Mouse (Mus musculus): Measurements from ENCODE around the gene Nrbp1. TPM values are rescaled to one million over a fixed set of nuclear protein-coding genes. Genes with fewer than 3 reads are reported as not detected.
"Not testable (repeated sequence)": the region's sequence is repeated elsewhere in the genome, so short reads cannot be mapped to it uniquely, and the experiment has no call there.

The Nrbp1 gene
- total RNA-seq, 2 experiments from 2014 or later: 77.9 to 80.9 TPM

DNA sequence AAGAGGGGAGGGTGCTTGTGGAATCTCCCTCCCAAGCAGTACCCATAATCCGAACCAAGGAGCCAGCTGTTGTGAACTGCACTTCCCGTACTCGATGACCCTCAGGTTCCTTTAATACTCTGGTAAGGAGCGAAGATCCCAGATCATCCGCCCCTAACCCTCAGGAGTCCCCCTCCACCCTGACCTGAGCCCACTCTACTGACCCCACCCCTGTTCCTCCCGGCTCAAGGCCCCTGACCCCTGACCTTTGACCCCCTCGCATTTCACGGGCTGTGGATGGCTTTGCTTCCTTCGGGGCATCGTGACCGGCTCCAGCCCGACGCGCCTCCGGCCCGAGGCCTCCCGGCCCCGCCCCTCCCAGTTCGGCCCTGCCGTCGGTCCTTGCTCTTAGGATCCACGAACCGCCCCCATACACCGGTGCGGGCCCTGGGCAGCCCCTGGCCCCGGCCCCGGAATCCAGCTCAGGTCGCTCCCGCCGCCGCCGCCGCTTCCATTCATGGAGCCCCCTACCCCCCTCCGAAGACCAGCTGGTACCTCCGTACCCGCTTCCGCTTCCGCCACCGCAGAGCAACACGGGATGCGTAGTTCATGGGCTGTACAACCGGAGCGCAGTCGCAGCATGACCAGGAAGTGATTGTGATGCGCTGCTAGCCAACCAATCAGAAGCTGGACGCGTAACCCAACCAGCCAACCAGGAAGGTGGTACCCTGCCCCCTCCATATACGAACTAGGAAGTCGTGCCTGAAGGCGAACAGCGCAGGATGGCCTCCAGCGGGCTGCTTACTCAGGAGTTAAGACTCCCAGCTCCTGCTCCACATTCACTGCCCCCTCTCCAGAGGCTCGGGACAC is 38.7 kb upstream of the Nrbp1 start, which contains the start of gene Zfp513:
Gene Zfp513, minus strand, starts transcription at position 562 of the 849 bp plus-strand sequence.
- peak; percentile 97 for DNase-seq (ENCODE audit: low spot score in 2 of 2)
- intact Hi-C loops (cut with DNase I): loop anchor here (1.0 kb wide), 1 partner anchor 9 kb away; the partner anchor contains the start of genes Eif2b4 and Snx17

DNA sequence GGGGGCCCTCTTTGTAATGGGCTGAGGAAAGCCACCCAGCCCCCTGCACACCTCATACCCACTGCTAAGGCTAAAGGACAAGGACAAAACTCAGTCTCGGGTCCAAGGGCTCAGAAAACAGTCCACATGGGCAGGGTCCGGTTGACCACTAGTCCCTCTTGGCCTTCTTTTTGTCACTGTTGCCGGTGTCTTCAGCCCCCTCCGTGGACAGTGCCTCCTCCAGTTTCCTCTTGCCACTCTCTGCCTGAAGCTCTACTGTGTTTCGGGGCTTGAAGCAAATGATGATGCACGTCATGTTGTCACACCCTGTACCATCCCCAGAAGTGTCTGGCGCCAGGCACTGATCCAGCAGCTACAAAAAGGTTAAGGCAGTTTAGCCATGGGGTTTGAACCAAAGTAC is 37.7 kb upstream of the Nrbp1 start:
- intact Hi-C loops (cut with DNase I): loop anchor here (1.0 kb wide), 1 partner anchor 10 kb away; the partner anchor contains the start of genes Eif2b4 and Snx17
- no peak for DNase-seq (ENCODE audit: low spot score in 2 of 2)

DNA sequence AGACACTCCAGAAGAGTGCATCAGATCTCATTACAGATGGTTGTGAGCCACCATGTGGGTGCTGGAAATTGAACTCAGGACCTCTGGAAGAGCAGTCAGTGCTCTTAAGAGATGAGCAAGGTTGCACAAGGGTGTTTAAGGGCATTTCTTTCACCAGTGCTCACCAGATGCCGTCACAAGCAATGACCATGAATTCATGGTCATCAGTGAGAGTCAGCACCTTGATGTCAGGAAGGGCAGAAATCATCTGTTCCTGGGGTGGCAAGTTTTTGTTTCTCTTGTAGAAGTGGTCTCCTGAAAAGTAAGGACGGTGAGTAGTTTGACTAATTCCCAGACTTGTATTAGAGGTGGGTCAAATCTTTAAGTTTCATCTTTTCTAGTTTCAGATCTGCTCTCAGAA is 36.8 kb upstream of the Nrbp1 start:
- intact Hi-C loops (cut with DNase I): no loop called here
- DNase-seq (ENCODE audit: low spot score in 2 of 2): no peak

DNA sequence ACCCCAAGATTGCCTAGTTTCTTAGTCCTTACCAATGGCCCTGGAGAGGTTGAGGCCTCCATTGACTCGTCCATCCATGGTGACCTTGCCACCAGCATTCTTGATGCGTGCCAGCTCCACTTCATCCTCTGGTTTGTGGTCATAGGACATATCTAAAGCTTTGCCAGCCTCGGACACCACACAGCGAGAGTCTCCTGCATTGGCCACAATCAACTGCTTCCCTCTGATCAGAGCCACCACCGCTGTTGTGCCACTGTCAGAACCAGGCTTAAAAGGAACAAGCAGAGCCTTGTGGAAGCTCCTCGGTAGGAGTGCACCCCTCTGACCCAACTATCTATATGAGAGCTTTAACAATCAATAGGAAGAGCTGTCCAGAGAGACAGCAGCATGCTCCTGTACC is 36.2 kb upstream of the Nrbp1 start:
- no peak for DNase-seq (ENCODE audit: low spot score in 2 of 2)
- intact Hi-C loops (cut with DNase I): no loop called here

DNA sequence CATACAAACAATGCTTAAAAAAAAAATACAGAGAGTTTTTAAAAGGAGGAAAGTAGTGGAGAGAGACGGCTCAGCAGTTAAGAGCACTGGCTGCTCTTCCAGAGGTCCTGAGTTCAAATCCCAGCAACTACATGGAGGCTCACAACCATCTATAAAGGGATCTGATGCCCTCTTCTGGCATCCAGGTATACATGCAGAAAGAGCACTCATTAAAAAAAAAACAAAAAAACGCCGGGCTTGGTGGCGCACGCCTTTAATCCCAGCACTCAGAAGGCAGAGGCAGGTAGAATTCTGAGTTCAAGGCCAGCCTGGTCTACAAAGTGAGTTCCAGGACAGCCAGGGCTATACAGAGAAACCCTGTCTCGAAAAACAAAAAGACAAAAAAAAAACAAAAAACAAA is 24.1 kb upstream of the Nrbp1 start:
- intact Hi-C loops (cut with DNase I): loop anchor here (5.0 kb wide), 1 partner anchor 111 kb away; no protein-coding TSS in a partner anchor

DNA sequence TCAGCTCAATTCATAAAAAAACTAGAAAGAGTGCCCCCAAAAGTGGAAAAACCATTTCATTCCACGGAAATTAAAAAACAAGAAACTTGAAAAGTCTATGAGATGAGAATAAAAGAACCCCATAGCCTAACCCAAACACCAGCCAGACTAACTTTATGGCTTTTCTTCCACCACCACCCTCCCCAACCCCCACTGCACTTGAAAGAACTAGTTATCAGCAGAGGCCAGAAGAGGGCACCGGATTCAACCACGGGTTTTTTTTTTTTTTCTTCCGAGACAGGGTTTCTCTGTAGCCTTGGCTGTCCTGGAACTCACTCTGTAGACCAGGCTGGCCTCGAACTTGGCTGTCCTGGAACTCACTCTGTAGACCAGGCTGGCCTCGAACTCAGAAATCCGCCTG is 22.4 kb upstream of the Nrbp1 start:
- DNase-seq (ENCODE audit: low spot score in 2 of 2): no peak
- intact Hi-C loops (cut with DNase I): loop anchor here (5.0 kb wide), 1 partner anchor 109 kb away; no protein-coding TSS in a partner anchor

More for the DNA sequence above, 24.1 kb upstream of the Nrbp1 start:
- DNase-seq (ENCODE audit: low spot score in 2 of 2): not testable (repeated sequence)

DNA sequence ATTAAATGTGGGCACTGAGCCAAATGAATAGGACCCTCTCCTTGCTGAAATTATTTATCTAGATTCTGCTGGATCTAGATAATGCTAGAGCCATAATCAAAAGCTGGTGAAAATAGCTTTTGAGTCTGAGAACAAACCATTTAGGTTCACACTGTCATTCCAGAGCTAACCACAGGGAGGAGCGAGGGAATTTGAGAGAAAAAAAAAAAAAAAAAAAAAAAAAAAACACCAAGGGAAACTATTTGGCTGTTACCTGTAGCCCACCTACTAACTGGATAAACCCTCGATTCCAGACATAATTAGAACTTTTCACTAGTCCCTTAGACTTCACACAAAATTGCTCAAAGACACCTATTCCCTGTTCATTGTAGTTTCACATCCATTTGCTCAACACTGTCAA is 21.6 kb upstream of the Nrbp1 start:
- no peak for DNase-seq (ENCODE audit: low spot score in 2 of 2)
- intact Hi-C loops (cut with DNase I): loop anchor here (5.0 kb wide), 1 partner anchor 108 kb away; no protein-coding TSS in a partner anchor

GRCm38 (mm10) chr5:31219474-31219873 is 21.2 kb upstream of the Nrbp1 start:
- DNase-seq (ENCODE audit: low spot score in 2 of 2): no peak
- intact Hi-C loops (cut with DNase I): loop anchor here (5.0 kb wide), 1 partner anchor 108 kb away; no protein-coding TSS in a partner anchor

GRCm38 (mm10) chr5:31219911-31220447 is 20.7 kb upstream of the Nrbp1 start:
- intact Hi-C loops (cut with DNase I): loop anchor here (1.0 to 5.0 kb wide), 2 partner anchors 20 to 107 kb away; partner anchors contain the start of gene Nrbp1
- peak; percentile 63 for DNase-seq (ENCODE audit: low spot score in 2 of 2)

DNA sequence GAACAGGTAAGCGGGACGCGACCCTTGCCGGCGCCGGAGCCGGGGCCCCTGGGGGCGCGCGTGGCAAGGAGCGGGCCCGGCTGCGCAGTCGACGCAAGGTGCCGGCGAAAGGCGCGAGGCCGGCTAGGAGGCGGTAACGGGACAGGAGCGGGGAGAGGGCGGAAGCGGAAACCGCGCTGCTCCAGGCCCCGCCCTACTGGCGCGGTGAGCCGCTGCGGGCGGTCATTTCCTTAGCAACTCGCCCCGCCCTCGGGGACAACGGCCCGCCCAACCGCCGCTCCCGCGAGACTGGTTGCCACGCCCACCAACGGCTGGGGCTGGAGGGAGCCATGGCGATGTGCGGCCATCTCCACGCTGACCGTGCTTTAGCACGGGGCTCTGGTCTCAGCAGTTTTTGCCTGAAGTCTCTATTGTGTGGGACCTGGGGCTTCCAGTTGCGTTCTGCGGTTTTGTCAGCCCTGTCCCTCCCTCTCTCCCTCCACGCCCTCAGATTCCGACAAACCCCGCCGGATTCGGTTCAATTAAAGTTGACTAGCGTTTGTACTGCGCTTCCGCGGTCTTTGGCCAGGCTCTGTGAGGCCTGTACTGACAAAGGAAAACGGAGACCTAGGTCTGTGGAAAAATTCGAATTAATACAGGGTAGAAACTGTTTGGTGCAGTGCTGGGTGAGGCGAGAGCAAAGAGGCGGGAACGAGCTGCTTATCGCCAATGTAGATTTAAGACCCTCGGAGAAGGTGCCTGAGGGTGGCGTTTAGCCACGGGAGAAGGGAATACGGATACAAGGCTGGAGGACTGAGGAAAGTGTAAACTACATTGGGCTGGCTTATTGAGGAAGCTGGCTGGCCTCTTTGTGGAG is 20.0 kb upstream of the Nrbp1 start, which contains the start of gene Ppm1g:
Gene Ppm1g, minus strand, starts transcription at position 240 of the 856 bp plus-strand sequence.
- peak; percentile 97 for DNase-seq (ENCODE audit: low spot score in 2 of 2)

GRCm38 (mm10) chr5:31221304-31221945 is 19.2 kb upstream of the Nrbp1 start:
- DNase-seq (ENCODE audit: low spot score in 2 of 2): no peak
- intact Hi-C loops (cut with DNase I): no loop called here

More for the DNA sequence above, 20.0 kb upstream of the Nrbp1 start, which contains the start of gene Ppm1g:
- intact Hi-C loops (cut with DNase I): loop anchor here (1.0 kb wide), 1 partner anchor 20 kb away; the partner anchor contains the start of gene Nrbp1

DNA sequence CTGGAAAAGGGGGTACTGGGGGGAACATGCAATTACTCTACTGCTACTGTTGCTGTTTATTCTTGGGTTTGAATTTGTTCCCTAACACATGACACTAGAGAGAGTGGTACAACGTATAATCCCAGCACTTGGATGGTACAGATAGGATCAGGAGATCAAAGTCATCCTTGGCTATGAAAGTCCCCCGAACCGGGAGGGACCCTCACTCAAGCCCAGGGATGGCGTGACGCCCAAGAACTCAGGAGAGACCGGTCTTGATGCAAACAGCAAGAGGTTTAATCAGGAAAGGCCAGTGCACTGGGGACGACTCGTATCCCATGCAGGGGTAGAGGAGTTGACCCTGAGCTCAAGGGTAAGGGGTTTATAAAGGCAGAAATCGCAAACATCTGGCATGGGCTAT is 18.0 kb upstream of the Nrbp1 start:
- DNase-seq (ENCODE audit: low spot score in 2 of 2): no peak
- intact Hi-C loops (cut with DNase I): no loop called here

DNA sequence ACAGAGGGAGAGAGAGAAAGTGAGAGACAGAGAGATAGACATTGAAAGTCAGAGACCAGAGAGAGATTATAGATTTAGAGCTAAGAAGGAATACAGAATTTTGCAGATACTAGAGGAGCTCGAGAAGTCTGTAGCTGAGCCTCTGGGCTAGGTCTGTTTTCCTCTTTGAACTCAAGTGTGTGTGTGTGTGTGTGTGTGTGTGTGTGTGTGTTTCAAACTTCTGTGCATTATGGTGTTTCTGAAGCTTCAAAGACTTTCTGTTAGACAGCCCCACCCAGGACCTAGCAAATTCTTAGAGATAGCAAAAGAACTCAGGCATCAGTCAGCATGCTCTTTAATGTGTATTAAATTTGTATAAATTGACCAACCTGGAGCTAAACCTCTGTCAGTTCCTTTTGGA is 14.0 kb upstream of the Nrbp1 start:
- no peak for DNase-seq (ENCODE audit: low spot score in 2 of 2)
- intact Hi-C loops (cut with DNase I): no loop called here

DNA sequence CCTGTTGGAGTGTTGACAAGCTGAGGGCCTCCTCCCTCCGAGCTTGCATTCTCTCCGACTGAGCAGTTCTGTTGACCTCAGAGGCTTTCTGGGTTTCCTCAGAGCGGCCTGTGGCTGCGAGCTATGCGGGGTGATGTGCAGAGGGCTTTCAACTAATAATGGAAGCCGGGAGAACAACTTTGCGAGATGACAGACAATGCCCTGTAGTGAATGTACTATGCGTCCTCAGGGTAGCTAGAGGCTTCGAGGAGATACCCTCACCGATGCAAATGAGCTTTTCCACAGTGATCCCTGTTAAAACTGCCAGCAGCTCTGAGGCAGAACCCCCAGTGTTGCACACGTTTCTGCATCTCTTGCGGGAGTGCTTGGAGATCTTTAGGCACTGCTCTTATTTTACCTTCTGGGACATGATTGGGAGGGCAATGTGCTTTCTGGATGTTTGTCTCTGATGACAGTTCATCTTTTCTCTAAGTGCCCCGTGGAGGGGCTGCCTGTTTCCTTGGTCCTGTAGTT is 914 bp downstream of the Nrbp1 start:
- intact Hi-C loops (cut with DNase I): loop anchor here (2.0 kb wide), 1 partner anchor 49 kb away; the partner anchor contains the start of gene Ift172
- no peak for DNase-seq (ENCODE audit: low spot score in 2 of 2)

DNA sequence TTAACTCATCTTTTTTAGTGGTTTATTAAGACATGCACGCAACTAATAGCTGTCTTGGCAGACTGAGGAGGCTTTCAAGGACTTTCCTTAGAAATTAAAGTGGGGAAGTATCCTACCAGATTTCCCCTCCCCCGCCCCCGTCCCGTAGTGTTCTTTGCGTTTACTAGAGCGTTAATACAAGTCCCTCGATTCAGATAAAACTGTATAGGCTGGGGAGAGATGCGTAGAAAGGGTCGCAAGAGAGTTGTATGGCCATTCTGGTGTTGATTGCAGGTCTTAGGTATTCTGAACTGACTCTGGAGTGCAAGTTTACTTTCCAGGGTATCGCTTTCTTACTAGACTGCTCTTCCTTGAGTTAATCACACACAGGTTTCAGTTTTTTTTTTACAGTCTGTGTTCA is 1.5 kb downstream of the Nrbp1 start:
- DNase-seq (ENCODE audit: low spot score in 2 of 2): no peak
- intact Hi-C loops (cut with DNase I): no loop called here

- intact Hi-C loops (cut with DNase I): no loop called here
- DNase-seq (ENCODE audit: low spot score in 2 of 2): no peak
Observed at GRCm38 (mm10) chr5:31250716-31251115, 10.1 kb downstream of the Nrbp1 start.

- peak in 1 of 2 experiments; percentile 43 for DNase-seq (ENCODE audit: low spot score in 2 of 2)
Observed at GRCm38 (mm10) chr5:31251541-31252101, 11.0 kb downstream of the Nrbp1 start, which contains the start of gene Krtcap3. Krtcap3 (plus strand) TSS chr5:31251691.

DNA sequence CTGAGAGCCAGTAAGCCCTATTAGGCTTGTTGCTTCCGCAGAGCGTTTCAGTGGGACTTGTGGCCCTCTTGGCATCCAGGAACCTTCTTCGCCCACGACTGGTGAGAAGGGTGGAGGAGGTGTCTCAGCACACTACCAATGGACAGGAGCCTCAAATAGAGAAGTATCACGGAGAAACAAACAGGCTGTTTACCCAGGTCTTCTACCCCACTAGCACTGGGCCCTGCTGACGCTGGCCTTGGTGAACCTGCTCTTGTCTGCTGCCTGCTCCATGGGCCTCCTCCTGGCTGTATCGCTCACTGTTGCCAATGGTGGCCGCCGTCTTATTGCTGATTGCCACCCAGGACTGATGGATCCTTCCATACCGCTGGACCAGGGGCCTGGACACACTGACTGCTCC is 11.5 kb downstream of the Nrbp1 start:
- DNase-seq (ENCODE audit: low spot score in 2 of 2): peak in 1 of 2 experiments; percentile 17
- intact Hi-C loops (cut with DNase I): no loop called here

More at GRCm38 (mm10) chr5:31251541-31252101, 11.0 kb downstream of the Nrbp1 start, which contains the start of gene Krtcap3:
- intact Hi-C loops (cut with DNase I): no loop called here

Data from left cerebral cortex, postnatal 36 days (tissue).